Mouse (Mus musculus) R1 (cell line): Measurements from ENCODE around the gene Polr2j.

Experiments used
- DNase-seq: peaks from one replicate; pipeline ENCODE4 v3.0.0-alpha.2; 2018; ENCODE audit warnings: low read depth, low spot score

Polr2j gene

DNA sequence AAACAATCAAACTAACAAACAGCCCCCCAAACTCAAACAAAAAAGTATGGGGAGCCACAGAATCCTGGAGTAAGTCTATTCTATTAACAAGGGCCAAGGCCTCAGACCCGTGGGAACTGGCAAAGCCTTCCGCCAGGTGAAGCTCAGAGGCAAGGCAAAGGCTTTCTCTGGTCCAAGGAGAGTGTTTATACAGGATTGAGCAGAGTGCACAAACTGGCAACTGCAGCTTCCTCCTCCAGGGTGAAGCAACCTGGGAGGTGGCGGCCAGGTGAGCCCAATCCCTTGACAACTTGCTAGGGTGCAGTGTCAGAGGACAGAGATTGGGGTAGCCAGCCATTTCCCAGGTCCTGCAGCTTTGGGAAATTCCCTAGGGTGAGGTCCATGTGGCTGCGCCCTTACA, 50.9 kb downstream of the Polr2j start:
- no peak for DNase-seq

DNA sequence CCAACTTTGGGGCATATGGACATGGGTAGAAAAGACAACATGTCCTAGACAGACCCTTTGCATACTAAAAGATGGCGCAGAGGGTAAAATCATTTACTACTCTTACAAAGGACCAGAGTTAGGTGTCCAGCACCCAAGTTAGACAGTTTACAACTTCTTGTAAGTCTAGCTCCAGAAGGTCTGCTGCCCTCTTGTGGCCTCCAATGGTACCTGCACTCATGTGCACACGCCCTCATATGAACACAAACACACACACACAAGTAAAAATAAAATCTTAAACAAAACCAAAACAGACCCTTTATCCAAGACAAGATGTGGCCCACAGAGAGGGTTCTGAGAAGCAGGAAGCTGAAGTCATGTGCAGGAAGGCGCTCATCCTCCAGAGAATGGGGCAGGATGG, 51.6 kb downstream of the Polr2j start:
- peak; percentile 52 for DNase-seq

DNA sequence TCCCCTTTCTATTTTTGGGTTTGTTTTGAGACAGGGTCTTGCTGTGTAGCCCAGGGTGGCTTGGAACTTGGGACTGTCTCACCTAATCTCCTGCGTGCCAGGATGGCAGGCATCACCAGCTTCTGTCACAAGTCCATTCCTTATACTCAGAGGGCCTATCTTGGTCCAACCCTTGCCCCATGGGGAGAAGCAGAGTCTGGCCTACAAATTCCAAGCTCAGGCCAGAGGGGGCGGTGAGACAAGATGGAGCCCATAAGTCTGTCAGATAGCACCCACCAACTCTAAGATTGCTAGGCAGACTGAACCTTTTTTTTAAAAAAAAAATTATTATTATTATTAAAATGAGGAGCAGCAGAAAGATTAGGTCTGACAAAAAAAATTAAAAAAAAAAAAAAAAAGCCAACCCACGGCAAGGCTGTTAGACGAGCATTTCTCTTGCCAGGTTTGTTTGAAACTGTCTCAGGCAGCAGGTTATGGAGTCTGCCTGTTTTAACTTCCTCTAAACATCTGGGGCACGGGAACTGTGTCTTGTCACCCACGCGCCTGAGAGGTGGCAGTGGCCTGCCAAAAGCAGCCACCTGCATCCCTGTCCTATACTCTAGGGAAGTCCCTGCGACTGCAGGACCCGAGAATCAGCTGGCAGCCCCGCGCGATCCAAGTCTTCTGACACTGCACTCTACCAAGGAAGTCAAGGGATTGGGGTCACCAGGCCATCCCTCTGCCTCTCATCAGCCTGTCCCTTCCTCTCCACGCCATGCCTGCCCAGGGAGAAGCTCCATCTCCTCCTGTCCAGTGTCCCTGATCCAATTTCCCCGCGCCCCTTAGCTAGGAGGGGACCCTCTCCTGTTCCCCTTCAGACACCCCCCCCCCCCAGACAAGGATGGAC, 53.4 kb downstream of the Polr2j start:
- DNase-seq, result no peak

DNA sequence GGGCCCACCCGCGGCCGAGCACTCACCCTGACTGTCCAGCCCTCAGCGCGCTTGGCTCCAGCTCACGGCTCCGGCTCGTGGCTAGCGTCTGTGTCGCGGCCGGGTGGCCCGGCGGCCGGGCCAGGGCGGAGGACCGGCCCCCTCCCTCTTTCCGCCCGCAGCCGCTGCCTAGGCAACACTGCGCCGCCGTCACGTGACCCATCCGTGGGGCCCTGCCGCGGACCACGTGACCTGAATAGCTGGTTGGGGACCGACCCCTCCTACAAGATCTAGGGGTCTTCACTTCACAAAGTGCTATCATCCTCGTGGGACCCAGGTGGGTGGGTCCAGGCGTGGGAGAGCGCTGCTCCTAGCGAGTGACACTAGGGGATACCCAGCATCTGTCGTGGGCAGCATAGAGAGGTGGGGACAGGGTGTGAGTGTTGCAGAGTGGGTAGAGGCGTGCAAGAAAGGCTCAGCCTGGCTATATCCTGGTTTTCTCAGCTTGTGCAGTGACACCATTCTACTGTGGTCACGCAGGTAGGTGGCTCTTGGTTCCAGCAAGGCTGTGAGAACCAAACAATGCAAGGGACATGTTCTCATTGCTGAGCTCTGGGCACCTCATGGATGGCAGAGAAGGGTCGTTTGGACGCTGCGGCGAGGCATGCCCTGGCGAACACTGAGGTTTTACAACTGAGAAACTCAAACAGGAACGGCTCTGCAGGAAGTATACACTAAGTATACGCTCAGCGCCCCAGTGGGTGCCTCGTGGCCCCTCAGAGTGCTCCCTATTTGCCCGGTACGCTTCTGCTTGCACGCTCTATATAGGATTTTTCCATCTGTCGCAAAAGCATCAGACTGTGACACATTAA, 54.3 kb downstream of the Polr2j start, which contains the start of gene Orai2:
TSS of gene Orai2 (minus strand) at position 202 of the 851 bp plus-strand sequence.
- peak; percentile 49 for DNase-seq

DNA sequence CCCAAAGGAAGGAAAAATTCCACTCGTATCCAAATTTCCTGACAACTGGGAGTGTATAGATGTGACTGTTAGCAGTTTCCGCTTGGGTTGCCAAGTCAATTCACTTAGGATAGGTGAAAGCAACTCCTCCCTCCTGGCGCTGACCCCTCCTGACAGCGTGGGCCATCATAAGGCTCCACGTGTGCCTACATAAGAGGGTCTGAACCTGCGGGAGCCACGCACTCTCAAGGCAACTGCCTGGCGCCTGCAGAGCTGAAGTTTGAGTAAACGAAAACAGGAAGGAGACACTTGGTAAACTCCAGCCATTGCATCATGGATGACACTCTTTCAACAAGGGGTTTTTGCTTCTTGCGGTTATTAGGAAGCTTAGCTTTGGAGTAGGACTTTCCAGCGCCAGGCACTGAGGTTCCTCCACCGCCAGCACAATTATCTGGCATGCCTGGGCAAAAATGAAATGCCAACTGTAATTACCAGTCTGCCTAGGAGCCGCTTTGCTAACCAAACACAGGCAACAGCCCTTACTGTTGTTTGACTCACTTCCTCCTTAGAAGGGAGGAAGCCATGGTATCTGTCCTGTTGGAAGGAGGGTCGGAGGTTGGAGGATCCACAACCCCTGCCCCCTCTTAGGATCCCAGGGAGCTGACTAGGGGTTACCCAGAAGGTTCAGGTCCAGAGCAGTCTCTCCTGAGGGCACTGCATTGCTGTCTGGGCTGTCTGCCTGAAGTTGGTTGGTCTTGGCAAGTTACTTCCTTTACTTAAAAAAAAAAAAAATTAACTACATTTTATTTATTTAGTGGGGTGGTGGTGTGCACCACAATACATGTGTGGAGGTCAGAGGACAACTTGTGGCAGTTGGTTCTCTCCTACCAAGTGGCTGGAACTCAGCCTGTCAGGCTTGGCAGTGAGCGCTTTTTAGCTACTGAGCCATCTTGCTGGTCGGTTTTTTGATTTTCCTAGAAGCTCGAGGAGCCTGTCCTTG, 55.2 kb downstream of the Polr2j start:
- DNase-seq, result no peak
